Mouse (Mus musculus) heart, embryonic 13.5 days (tissue): Measurements from ENCODE around the gene Cfap97d1. TPM values are rescaled to one million over a fixed set of nuclear protein-coding genes. Genes with fewer than 3 reads are reported as not detected.
"Not testable (repeated sequence)": the region's sequence is repeated elsewhere in the genome, so short reads cannot be mapped to it uniquely, and the experiment has no call there.

Experiments
- ATAC-seq: fragments of 200-750 bp; cut with Nextera tagmentation; 2 replicates; pipeline ENCODE4 v1.8.0; 2017; ENCODE audit warnings: moderate TSS enrichment; ENCODE audit not compliant: insufficient number of reproducible peaks, low FRiP score, low TSS enrichment; ENCODE audit errors: extremely low read depth
- H3K27ac ChIP-seq: fragments of 300-500 bp; sonication (generic); replicated peaks from 2 replicates; pipeline ENCODE4 v1.5.1; 2015; ENCODE audit warnings: moderate library complexity, mild to moderate bottlenecking, inconsistent platforms
- H3K27me3 ChIP-seq: fragments of 300-500 bp; sonication (generic); replicated peaks from 2 replicates; pipeline ENCODE4 v1.6.1; 2015; ENCODE audit warnings: mild to moderate bottlenecking, inconsistent platforms
- H3K36me3 ChIP-seq: fragments of 300-500 bp; sonication (generic); 2 replicates; pipeline ENCODE4 v1.6.1; 2015; ENCODE audit warnings: mild to moderate bottlenecking, inconsistent platforms
- H3K4me1 ChIP-seq: fragments of 300-500 bp; sonication (generic); 2 replicates; pipeline ENCODE4 v1.6.1; 2015; ENCODE audit warnings: inconsistent platforms
- H3K4me2 ChIP-seq: fragments of 300-500 bp; sonication (generic); 2 replicates; pipeline ENCODE4 v1.6.1; 2015; ENCODE audit warnings: inconsistent platforms, mild to moderate bottlenecking, moderate library complexity
- H3K4me3 ChIP-seq: fragments of 300-500 bp; sonication (generic); 2 replicates; pipeline ENCODE4 v1.5.1; 2015; ENCODE audit warnings: moderate library complexity, mild to moderate bottlenecking, inconsistent platforms
- H3K9ac ChIP-seq: fragments of 300-500 bp; sonication (generic); 2 replicates; pipeline ENCODE4 v1.6.1; 2015; ENCODE audit warnings: inconsistent platforms, mild to moderate bottlenecking, moderate library complexity
- H3K9me3 ChIP-seq: fragments of 300-500 bp; sonication (generic); 2 replicates; pipeline ENCODE4 v1.6.1; 2016; ENCODE audit warnings: inconsistent platforms
- WGBS: fragments of 180-500 bp; shearing (Covaris S2); methylation state at CpG from one replicate; pipeline ENCODE4 v1.1.7; 2015; ENCODE audit warnings: mixed read lengths; 5-methylcytosine and 5-hydroxymethylcytosine counted together
- polyA plus RNA-seq: library from polyadenylated mRNA; unstranded; fragments of >200 nt; fragmentation: Nextera tagmentation; extraction: Ambion mirVana; gene quantifications from 2 replicates; pipeline ENCODE4 v1.2.1, GENCODE M21; 2015

Cfap97d1 gene
- polyA plus RNA-seq, 1 experiment from 2014 or later = not detected

GRCm38 (mm10) chr11:101974181-101974580 lies 9.9 kb upstream of the Cfap97d1 start:
- Histone ChIP-seq H3K27ac (no peak overlapping the region), H3K4me1 (peaks cover 19% of the 10 kb centered on the region), H3K36me3 (peaks cover 75% of the 10 kb centered on the region), H3K9ac (no peak overlapping the region), H3K4me2 (no peak overlapping the region), H3K4me3 (no peak overlapping the region), H3K9me3 (no peaks in the 10 kb centered on the region), H3K27me3 (no peaks in the 10 kb centered on the region)
- ATAC-seq = no peak
- 61% methylated on average over 6 of the region's 6 CpGs for WGBS

DNA sequence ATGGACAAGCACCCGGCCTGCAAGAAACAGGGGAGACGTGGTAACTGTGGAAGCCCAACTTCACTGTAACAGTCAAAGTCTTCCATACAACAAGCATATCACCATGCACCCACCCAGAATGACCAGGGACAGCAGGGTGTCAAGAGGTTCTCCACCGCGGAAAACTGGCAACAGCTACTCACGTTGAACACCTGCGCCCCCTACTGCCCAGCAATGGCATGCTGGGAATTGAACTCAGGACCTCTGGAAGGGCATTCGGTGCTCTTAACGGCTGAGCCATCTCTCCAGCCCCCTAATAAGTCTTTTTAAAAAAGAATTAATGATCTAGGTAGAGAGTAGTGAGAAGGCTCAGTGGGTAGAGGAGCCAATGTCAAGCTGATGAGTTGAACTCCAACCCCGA lies 9.2 kb upstream of the Cfap97d1 start:
- H3K4me3 ChIP-seq = no peak overlapping the region
- 48% methylated on average over 9 of the region's 9 CpGs for WGBS
- no peaks in the 10 kb centered on the region for H3K9me3 ChIP-seq
- H3K27ac ChIP-seq = no peak overlapping the region
- H3K9ac ChIP-seq = no peak overlapping the region
- no peak for ATAC-seq
- no peaks in the 10 kb centered on the region for H3K27me3 ChIP-seq
- H3K36me3 ChIP-seq = peaks cover 82% of the 10 kb centered on the region
- H3K4me2 ChIP-seq = no peak overlapping the region
- H3K4me1 ChIP-seq = peaks cover 19% of the 10 kb centered on the region

DNA sequence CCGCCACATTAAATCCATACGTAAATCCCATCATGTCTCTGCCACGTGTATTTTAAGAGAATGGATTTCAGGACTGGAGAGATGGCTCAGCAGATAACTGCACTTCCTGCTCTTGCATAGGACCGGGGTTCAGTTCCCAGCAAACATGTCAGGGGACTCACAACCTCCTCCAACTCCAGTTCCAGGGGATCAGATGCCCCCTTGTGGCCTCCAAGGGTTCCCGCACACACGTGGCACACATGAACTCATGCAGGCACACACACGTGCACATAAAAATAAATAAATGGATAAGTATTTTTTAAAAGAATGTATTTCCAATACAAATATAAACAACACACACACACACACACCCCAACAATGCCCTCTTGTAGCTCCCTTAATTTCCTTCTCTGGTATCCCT lies 7.1 kb upstream of the Cfap97d1 start:
- Histone ChIP-seq H3K4me1 (peaks cover 20% of the 10 kb centered on the region), H3K4me2 (no peak overlapping the region), H3K27ac (no peak overlapping the region), H3K9me3 (no peaks in the 10 kb centered on the region), H3K4me3 (no peak overlapping the region), H3K36me3 (peaks cover 99% of the 10 kb centered on the region), H3K9ac (no peak overlapping the region), H3K27me3 (no peaks in the 10 kb centered on the region)
- WGBS = 90% methylated on average over 7 of the region's 7 CpGs
- ATAC-seq = no peak

DNA sequence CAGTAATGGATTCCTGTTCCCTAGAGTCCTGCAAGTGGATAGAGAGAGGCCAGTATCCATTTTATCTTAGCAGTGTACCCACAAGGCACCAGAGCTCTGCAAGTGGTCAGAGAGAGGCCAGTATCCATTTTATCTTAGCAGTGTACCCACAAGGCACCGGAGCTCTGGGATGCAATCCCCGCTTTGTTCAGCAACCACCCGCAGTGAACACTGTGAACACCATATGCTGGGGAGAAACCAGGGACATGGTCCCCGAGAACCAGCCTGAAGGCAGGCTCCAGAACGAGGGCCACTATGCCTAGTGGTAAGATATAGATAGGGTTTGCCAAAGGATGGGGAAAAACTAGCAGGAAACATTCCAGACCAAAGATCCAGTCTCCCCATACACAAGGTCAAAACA lies 4.9 kb upstream of the Cfap97d1 start:
- WGBS = 79% methylated on average over 5 of the region's 5 CpGs
- Histone ChIP-seq H3K9me3 (no peaks in the 10 kb centered on the region), H3K4me2 (no peak overlapping the region), H3K4me3 (no peak overlapping the region), H3K36me3 (peaks cover 77% of the 10 kb centered on the region), H3K4me1 (peaks cover 38% of the 10 kb centered on the region), H3K9ac (no peak overlapping the region), H3K27me3 (no peaks in the 10 kb centered on the region), H3K27ac (no peak overlapping the region)
- ATAC-seq = no peak

DNA sequence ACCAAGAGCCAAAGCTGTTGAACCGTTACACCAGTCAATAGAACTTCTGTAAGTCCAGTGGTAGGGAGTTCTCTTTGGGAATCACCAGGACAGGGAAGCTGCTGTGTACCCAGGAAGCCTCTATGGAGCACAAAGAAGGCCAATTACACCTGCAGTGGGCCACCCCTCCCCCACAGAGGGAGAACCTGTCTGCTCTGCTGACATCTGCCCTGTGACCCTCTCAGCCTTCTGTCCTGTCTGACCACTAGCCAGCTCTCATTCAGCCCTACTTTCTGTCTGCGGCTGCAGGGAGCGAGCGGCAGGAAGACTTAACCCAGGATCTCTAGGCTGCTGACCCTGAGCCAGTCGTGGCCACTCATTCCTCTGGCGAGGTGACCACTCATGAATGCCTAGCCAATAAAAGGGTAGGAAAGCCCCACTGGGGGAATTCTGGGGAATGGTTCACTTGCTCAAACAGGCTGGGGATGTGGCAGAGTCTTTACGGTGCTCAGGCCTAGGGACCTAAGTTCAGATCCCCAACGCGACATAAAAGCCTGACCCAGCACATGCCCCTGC lies 3.4 kb upstream of the Cfap97d1 start:
- Histone ChIP-seq H3K9me3 (no peaks in the 10 kb centered on the region), H3K36me3 (peaks cover 62% of the 10 kb centered on the region), H3K4me3 (no peak overlapping the region), H3K4me1 (peaks cover 43% of the 10 kb centered on the region), H3K27ac (no peak overlapping the region), H3K9ac (no peak overlapping the region), H3K27me3 (no peaks in the 10 kb centered on the region), H3K4me2 (no peak overlapping the region)
- ATAC-seq = no peak
- WGBS = 83% methylated on average over 9 of the region's 9 CpGs

GRCm38 (mm10) chr11:101981850-101982249 lies 2.2 kb upstream of the Cfap97d1 start:
- H3K27me3 ChIP-seq = peaks cover 3% of the 10 kb centered on the region; the same call in 1 of the 2 replicates
- no peak for ATAC-seq
- H3K27ac ChIP-seq = peak overlapping the region; percentile 2; the same call in 1 of the 2 replicates
- no peak overlapping the region for H3K9ac ChIP-seq
- no peaks in the 10 kb centered on the region for H3K9me3 ChIP-seq
- H3K4me3 ChIP-seq = no peak overlapping the region
- H3K4me1 ChIP-seq = peaks cover 46% of the 10 kb centered on the region
- peaks cover 50% of the 10 kb centered on the region for H3K36me3 ChIP-seq
- WGBS = 53% methylated on average over 12 of the region's 12 CpGs
- peak overlapping the region; percentile 98 for H3K4me2 ChIP-seq

DNA sequence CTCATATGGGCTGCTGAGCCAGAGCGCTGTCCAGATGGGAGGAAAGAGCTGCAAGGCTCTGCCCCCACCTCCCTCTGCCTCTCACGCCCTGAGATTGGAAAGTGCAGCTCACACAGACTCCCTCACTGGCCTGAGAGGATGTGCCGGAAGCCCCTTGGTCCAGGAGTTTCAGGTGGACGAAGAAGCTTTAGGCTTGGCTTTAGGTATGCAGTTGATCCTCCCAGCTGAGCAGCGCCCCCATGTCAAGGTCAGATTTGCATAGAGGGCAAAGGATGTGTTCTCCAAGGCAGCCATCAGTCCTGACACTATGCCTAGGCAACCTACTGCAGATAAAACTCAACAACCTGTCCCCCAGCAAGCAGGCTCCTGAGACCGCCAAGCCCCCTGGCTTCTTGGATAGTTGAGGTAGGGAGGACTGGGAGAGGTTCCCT lies 1.1 kb upstream of the Cfap97d1 start:
- H3K27ac ChIP-seq = peak overlapping the region; percentile 97
- H3K36me3 ChIP-seq = peaks cover 39% of the 10 kb centered on the region
- peak overlapping the region; percentile 69 for H3K9ac ChIP-seq
- 47% methylated on average over 6 of the region's 6 CpGs for WGBS
- no peaks in the 10 kb centered on the region for H3K9me3 ChIP-seq
- peaks cover 40% of the 10 kb centered on the region for H3K4me1 ChIP-seq
- no peak for ATAC-seq
- peak overlapping the region; percentile 98 for H3K4me2 ChIP-seq
- peaks cover 7% of the 10 kb centered on the region; the same call in 1 of the 2 replicates for H3K27me3 ChIP-seq
- peak overlapping the region; percentile 81 for H3K4me3 ChIP-seq

GRCm38 (mm10) chr11:101983431-101983921 lies 603 bp upstream of the Cfap97d1 start:
- Histone ChIP-seq H3K27ac (peak overlapping the region; percentile 97), H3K9me3 (no peaks in the 10 kb centered on the region), H3K9ac (peak overlapping the region; percentile 69), H3K4me1 (peaks cover 36% of the 10 kb centered on the region), H3K4me2 (peak overlapping the region; percentile 98), H3K27me3 (peaks cover 12% of the 10 kb centered on the region; the same call in 1 of the 2 replicates), H3K36me3 (peaks cover 34% of the 10 kb centered on the region), H3K4me3 (peak overlapping the region; percentile 81)
- 44% methylated on average over 10 of the region's 10 CpGs for WGBS
- ATAC-seq = no peak

GRCm38 (mm10) chr11:101985450-101985849 lies 1.4 kb downstream of the Cfap97d1 start:
- Histone ChIP-seq H3K27me3 (peaks cover 14% of the 10 kb centered on the region; the same call in 1 of the 2 replicates), H3K4me3 (peak overlapping the region; percentile 81; the same call in 1 of the 2 replicates), H3K36me3 (peaks cover 14% of the 10 kb centered on the region), H3K4me1 (peaks cover 34% of the 10 kb centered on the region)
- WGBS = 68% methylated on average over 6 of the region's 6 CpGs
- H3K27ac ChIP-seq, H3K9ac ChIP-seq, ATAC-seq, H3K4me2 ChIP-seq, H3K9me3 ChIP-seq: not testable (repeated sequence)

DNA sequence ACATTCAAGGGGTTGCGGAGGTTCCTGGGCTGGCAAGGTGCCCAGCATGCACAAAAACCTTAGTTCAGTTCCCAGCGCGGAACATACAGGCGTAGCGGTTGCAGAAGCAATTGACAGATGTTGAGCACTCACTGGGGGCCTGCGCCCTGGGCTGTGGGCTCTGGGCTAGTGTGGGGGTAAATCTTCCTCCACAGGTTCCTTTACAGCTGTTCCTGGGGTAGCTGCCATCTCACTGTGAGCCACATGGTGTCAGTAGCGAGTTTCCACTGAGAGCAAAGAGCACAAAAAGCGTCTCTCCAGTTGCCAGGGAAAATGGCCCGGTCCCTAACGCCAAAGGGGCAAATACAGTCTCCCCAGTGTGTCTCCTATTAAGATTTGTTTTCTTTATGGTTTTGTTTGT lies 1.9 kb downstream of the Cfap97d1 start:
- WGBS = 8% methylated on average over 10 of the region's 10 CpGs
- H3K4me1 ChIP-seq = peaks cover 34% of the 10 kb centered on the region
- peak overlapping the region; percentile 42 for H3K4me2 ChIP-seq
- H3K27me3 ChIP-seq = peaks cover 14% of the 10 kb centered on the region; the same call in 1 of the 2 replicates
- H3K36me3 ChIP-seq = peaks cover 9% of the 10 kb centered on the region
- H3K27ac ChIP-seq = no peak overlapping the region
- H3K4me3 ChIP-seq = no peak overlapping the region
- no peak for ATAC-seq
- peak overlapping the region; percentile 58; the same call in 1 of the 2 replicates for H3K9ac ChIP-seq
- H3K9me3 ChIP-seq = no peaks in the 10 kb centered on the region

- H3K9ac ChIP-seq = peak within 1 kb of the TSS; percentile 58; the same call in 1 of the 2 replicates
- no peaks in the 10 kb centered on the region for H3K9me3 ChIP-seq
- H3K4me3 ChIP-seq = no peak within 1 kb of the TSS
- ATAC-seq = no peak
- H3K36me3 ChIP-seq = no peaks in the 10 kb centered on the region; the same call in 1 of the 2 replicates
- H3K4me2 ChIP-seq = peak within 1 kb of the TSS; percentile 42
- WGBS = 71% methylated on average over 3 of the region's 3 CpGs
- no peak within 1 kb of the TSS for H3K27ac ChIP-seq
- peaks cover 14% of the 10 kb centered on the region; the same call in 1 of the 2 replicates for H3K27me3 ChIP-seq
- H3K4me1 ChIP-seq = peaks cover 27% of the 10 kb centered on the region
These were observed 2.8 kb downstream of the Cfap97d1 start, which contains the start of gene Dusp3 for GRCm38 (mm10) chr11:101986913-101987312. TSS of gene Dusp3 (minus strand) at chr11:101987013.

DNA sequence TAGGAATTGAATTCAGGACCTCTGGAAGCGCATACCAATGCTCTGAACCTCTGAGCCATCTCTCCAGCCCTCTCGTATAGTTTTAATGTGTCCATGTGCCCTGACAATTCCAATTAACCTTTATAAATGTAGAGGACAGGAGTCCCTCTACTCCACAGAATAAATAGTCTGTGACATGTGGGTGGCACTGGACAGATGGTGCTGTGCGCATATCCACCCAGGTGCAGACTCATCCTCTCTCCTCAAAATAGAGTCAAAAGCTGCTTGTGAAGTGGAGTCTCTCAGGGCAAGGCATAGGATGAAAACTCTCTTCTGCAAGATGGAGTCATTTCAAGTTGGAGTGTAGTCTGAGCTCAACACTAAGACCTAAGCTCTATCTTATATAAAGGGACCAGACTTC lies 6.2 kb downstream of the Cfap97d1 start:
- H3K9ac ChIP-seq = no peak overlapping the region
- no peak overlapping the region for H3K4me2 ChIP-seq
- peaks cover 14% of the 10 kb centered on the region; the same call in 1 of the 2 replicates for H3K27me3 ChIP-seq
- no peaks in the 10 kb centered on the region for H3K9me3 ChIP-seq
- WGBS = 81% methylated on average over 3 of the region's 3 CpGs
- H3K4me1 ChIP-seq = peaks cover 15% of the 10 kb centered on the region
- H3K36me3 ChIP-seq = no peaks in the 10 kb centered on the region
- H3K27ac ChIP-seq = no peak overlapping the region
- ATAC-seq = no peak
- no peak overlapping the region for H3K4me3 ChIP-seq
